Mouse (Mus musculus): ENCODE data around the gene Ltb4r1. TPM values are rescaled to one million over a fixed set of nuclear protein-coding genes. Genes with fewer than 3 reads are reported as not detected.
A peak's percentile ranks its signal among the peaks of the same experiment; 100 is the strongest.

The Ltb4r1 gene
- polyA plus RNA-seq, 1 experiment from 2014 or later, result 16.4 TPM

- Histone ChIP-seq H3K27ac (ENCODE audit: low read length) (no peak overlapping the region), H3K27me3 (ENCODE audit: control insufficient read depth, insufficient read depth, low read depth, low read length) (peaks cover 12% of the 10 kb centered on the region), H3K9me3 (replicated peaks; ENCODE audit: control insufficient read depth, low read length) (no peaks in the 10 kb centered on the region), H3K4me2 (ENCODE audit: low read depth, low read length) (no peak overlapping the region), H3K9ac (ENCODE audit: low read depth, low read length) (no peak overlapping the region), H3K4me3 (ENCODE audit: low read depth, low read length) (no peak overlapping the region), H3K36me3 (ENCODE audit: control insufficient read depth, insufficient read depth) (no peaks in the 10 kb centered on the region), H3K4me1 (ENCODE audit: control insufficient read depth, low read depth, low read length) (peaks cover 11% of the 10 kb centered on the region)
- ATAC-seq (ENCODE audit: low read depth), result no peak
- WGBS (ENCODE audit: insufficient replicate concordance), result 77% methylated on average over 11 of the region's 11 CpGs
Measured at GRCm38 (mm10) chr14:55777806-55778205, 12.0 kb downstream of the Ltb4r1 start.

DNA sequence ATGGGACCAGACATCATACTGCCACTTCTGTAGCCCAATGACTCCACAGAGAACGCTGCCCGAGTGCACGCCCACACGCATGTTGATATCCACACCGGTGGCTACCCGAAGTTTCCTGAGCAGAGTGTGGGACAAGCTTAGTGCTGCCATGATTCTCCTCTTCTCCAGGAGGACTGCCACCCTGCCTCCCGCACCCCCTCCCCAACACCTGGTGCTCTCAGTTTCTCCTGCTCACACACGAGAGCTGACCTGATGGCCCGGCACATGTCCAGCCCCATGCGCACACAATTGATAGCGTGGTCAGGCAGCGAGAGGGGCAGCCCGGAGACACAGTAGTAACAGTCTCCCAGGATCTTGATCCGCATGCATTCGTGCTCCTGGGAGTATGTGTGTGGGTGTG, 12.9 kb downstream of the Ltb4r1 start:
- WGBS (ENCODE audit: insufficient replicate concordance), result 80% methylated on average over 15 of the region's 15 CpGs
- Histone ChIP-seq H3K9ac (ENCODE audit: low read depth, low read length) (no peak overlapping the region), H3K9me3 (replicated peaks; ENCODE audit: control insufficient read depth, low read length) (no peaks in the 10 kb centered on the region), H3K27me3 (ENCODE audit: control insufficient read depth, insufficient read depth, low read depth, low read length) (peaks cover 21% of the 10 kb centered on the region), H3K27ac (ENCODE audit: low read length) (no peak overlapping the region), H3K36me3 (ENCODE audit: control insufficient read depth, insufficient read depth) (no peaks in the 10 kb centered on the region), H3K4me1 (ENCODE audit: control insufficient read depth, low read depth, low read length) (peaks cover 11% of the 10 kb centered on the region), H3K4me3 (ENCODE audit: low read depth, low read length) (no peak overlapping the region), H3K4me2 (ENCODE audit: low read depth, low read length) (no peak overlapping the region)
- no peak for ATAC-seq (ENCODE audit: low read depth)

DNA sequence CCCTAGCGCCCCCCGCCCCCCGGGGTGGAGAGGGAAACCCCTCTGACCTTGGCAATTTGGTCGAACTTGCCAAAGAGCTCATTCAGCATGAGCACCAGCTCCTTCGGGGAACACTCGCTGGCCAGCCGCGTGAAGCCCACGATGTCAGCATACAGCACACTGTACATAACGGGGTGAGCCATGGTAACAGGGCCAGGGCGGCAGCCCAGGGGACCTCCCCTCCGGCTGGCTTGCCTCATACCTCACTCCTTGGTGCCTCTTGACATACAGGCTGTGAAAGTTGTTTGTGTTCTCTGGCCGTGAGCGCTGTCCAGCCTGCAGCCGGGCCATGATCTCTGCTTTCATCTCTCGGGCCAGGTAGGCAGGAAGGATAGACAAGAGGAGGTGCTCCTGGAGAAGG, 13.9 kb downstream of the Ltb4r1 start:
- no peak overlapping the region for H3K4me3 ChIP-seq (ENCODE audit: low read depth, low read length)
- no peak overlapping the region for H3K4me2 ChIP-seq (ENCODE audit: low read depth, low read length)
- peaks cover 11% of the 10 kb centered on the region for H3K4me1 ChIP-seq (ENCODE audit: control insufficient read depth, low read depth, low read length)
- no peak overlapping the region for H3K27ac ChIP-seq (ENCODE audit: low read length)
- no peak overlapping the region for H3K9ac ChIP-seq (ENCODE audit: low read depth, low read length)
- H3K27me3 ChIP-seq (ENCODE audit: control insufficient read depth, insufficient read depth, low read depth, low read length), result peaks cover 29% of the 10 kb centered on the region
- no peaks in the 10 kb centered on the region for H3K9me3 ChIP-seq (replicated peaks; ENCODE audit: control insufficient read depth, low read length)
- 64% methylated on average over 16 of the region's 16 CpGs for WGBS (ENCODE audit: insufficient replicate concordance)
- no peak for ATAC-seq (ENCODE audit: low read depth)
- no peaks in the 10 kb centered on the region for H3K36me3 ChIP-seq (ENCODE audit: control insufficient read depth, insufficient read depth)

- Histone ChIP-seq H3K4me2 (ENCODE audit: low read depth, low read length) (no peak overlapping the region), H3K4me3 (ENCODE audit: low read depth, low read length) (no peak overlapping the region), H3K9ac (ENCODE audit: low read depth, low read length) (no peak overlapping the region), H3K9me3 (replicated peaks; ENCODE audit: control insufficient read depth, low read length) (no peaks in the 10 kb centered on the region), H3K36me3 (ENCODE audit: control insufficient read depth, insufficient read depth) (no peaks in the 10 kb centered on the region), H3K27me3 (ENCODE audit: control insufficient read depth, insufficient read depth, low read depth, low read length) (peaks cover 29% of the 10 kb centered on the region), H3K27ac (ENCODE audit: low read length) (no peak overlapping the region), H3K4me1 (ENCODE audit: control insufficient read depth, low read depth, low read length) (peaks cover 11% of the 10 kb centered on the region)
- WGBS (ENCODE audit: insufficient replicate concordance), result 68% methylated on average over 11 of the region's 11 CpGs
- ATAC-seq (ENCODE audit: low read depth), result no peak
Measured at GRCm38 (mm10) chr14:55780736-55781135, 15.0 kb downstream of the Ltb4r1 start.

DNA sequence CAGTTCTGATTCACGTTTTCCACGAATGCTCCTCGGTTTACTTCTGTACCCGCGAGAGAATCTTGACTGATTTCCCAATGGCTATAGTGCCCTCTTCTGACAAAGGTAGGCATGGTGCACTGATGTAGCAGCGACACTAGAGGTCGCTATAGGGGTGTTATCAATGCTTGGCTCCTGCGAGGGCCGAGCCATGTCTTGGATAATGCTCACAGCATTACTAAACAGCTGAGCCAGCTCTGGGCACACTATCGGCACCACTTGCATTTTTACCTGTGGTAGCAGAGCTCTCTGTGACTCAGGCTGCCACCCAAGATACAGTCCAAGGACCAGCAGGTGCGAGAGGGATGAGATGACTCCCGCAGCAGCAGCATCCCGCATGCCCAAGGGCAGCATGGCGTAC, 15.5 kb downstream of the Ltb4r1 start:
- H3K9ac ChIP-seq (ENCODE audit: low read depth, low read length), result no peak overlapping the region
- no peak overlapping the region for H3K27ac ChIP-seq (ENCODE audit: low read length)
- no peak for ATAC-seq (ENCODE audit: low read depth)
- H3K9me3 ChIP-seq (replicated peaks; ENCODE audit: control insufficient read depth, low read length), result no peaks in the 10 kb centered on the region
- 17% methylated on average over 14 of the region's 14 CpGs for WGBS (ENCODE audit: insufficient replicate concordance)
- no peak overlapping the region for H3K4me2 ChIP-seq (ENCODE audit: low read depth, low read length)
- H3K27me3 ChIP-seq (ENCODE audit: control insufficient read depth, insufficient read depth, low read depth, low read length), result peaks cover 29% of the 10 kb centered on the region
- H3K36me3 ChIP-seq (ENCODE audit: control insufficient read depth, insufficient read depth), result no peaks in the 10 kb centered on the region
- H3K4me3 ChIP-seq (ENCODE audit: low read depth, low read length), result no peak overlapping the region
- peaks cover 11% of the 10 kb centered on the region for H3K4me1 ChIP-seq (ENCODE audit: control insufficient read depth, low read depth, low read length)

DNA sequence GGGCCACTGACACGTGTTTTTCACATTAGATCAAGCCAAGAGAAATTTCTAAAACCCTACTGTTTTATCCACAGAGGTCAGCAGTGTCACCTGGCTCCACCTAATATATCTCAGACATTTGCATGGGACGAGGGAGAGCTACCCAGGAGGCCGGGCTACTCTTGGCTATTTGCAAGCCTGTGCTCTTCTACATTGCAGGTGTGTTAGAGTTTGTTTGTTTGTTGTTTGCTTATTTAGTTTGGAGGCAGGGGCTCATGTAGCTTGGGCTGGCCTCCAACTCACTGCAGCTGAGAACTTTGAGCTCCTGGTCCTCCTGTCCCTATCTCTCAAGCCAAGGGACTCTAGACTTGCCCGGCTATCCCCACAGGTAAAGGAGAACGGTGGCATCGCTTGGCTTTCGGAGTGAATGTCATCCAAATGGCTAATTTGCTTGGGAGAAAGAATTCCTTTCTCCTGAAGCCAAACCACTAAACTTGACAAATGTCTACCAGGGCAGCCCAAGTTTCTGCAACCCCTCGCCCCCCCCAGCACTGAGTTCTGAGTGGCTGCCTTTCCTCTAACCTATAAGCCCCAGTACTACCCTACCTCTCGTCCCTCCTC, 16.7 kb downstream of the Ltb4r1 start:
- H3K27ac ChIP-seq (ENCODE audit: low read length), result no peak overlapping the region
- peak overlapping the region; percentile 7; the same call in 1 of the 2 replicates for H3K4me3 ChIP-seq (ENCODE audit: low read depth, low read length)

GRCm38 (mm10) chr14:55783171-55783957, 17.6 kb downstream of the Ltb4r1 start:
- Histone ChIP-seq H3K9ac (ENCODE audit: low read depth, low read length) (no peak overlapping the region), H3K27me3 (ENCODE audit: control insufficient read depth, insufficient read depth, low read depth, low read length) (peaks cover 29% of the 10 kb centered on the region), H3K9me3 (replicated peaks; ENCODE audit: control insufficient read depth, low read length) (no peaks in the 10 kb centered on the region), H3K4me3 (ENCODE audit: low read depth, low read length) (peak overlapping the region; percentile 38), H3K36me3 (ENCODE audit: control insufficient read depth, insufficient read depth) (no peaks in the 10 kb centered on the region), H3K27ac (ENCODE audit: low read length) (no peak overlapping the region), H3K4me1 (ENCODE audit: control insufficient read depth, low read depth, low read length) (peaks cover 6% of the 10 kb centered on the region), H3K4me2 (ENCODE audit: low read depth, low read length) (peak overlapping the region; percentile 39)
- WGBS (ENCODE audit: insufficient replicate concordance), result 19% methylated on average over 31 of the region's 31 CpGs
- ATAC-seq (ENCODE audit: low read depth), result no peak

More for the DNA sequence above, 16.7 kb downstream of the Ltb4r1 start:
- no peak for ATAC-seq (ENCODE audit: low read depth)
- Histone ChIP-seq H3K4me1 (ENCODE audit: control insufficient read depth, low read depth, low read length) (peaks cover 2% of the 10 kb centered on the region), H3K27me3 (ENCODE audit: control insufficient read depth, insufficient read depth, low read depth, low read length) (peaks cover 29% of the 10 kb centered on the region), H3K36me3 (ENCODE audit: control insufficient read depth, insufficient read depth) (no peaks in the 10 kb centered on the region), H3K4me2 (ENCODE audit: low read depth, low read length) (peak overlapping the region; percentile 19; the same call in 1 of the 2 replicates), H3K9me3 (replicated peaks; ENCODE audit: control insufficient read depth, low read length) (no peaks in the 10 kb centered on the region), H3K9ac (ENCODE audit: low read depth, low read length) (no peak overlapping the region)
- WGBS (ENCODE audit: insufficient replicate concordance), result 47% methylated on average over 9 of the region's 9 CpGs

- ATAC-seq (ENCODE audit: low read depth), result no peak
- Histone ChIP-seq H3K27ac (ENCODE audit: low read length) (no peak within 1 kb of the TSS), H3K36me3 (ENCODE audit: control insufficient read depth, insufficient read depth) (no peaks in the 10 kb centered on the region), H3K4me3 (ENCODE audit: low read depth, low read length) (peak within 1 kb of the TSS; percentile 38), H3K9me3 (replicated peaks; ENCODE audit: control insufficient read depth, low read length) (no peaks in the 10 kb centered on the region), H3K4me2 (ENCODE audit: low read depth, low read length) (peak within 1 kb of the TSS; percentile 39), H3K4me1 (ENCODE audit: control insufficient read depth, low read depth, low read length) (peaks cover 11% of the 10 kb centered on the region), H3K27me3 (ENCODE audit: control insufficient read depth, insufficient read depth, low read depth, low read length) (peaks cover 29% of the 10 kb centered on the region), H3K9ac (ENCODE audit: low read depth, low read length) (no peak within 1 kb of the TSS)
- WGBS (ENCODE audit: insufficient replicate concordance), result 19% methylated on average over 13 of the region's 13 CpGs
Measured at GRCm38 (mm10) chr14:55783958-55784235, 18.1 kb downstream of the Ltb4r1 start, which contains the start of gene Adcy4. Adcy4 (minus strand) TSS chr14:55784095.

DNA sequence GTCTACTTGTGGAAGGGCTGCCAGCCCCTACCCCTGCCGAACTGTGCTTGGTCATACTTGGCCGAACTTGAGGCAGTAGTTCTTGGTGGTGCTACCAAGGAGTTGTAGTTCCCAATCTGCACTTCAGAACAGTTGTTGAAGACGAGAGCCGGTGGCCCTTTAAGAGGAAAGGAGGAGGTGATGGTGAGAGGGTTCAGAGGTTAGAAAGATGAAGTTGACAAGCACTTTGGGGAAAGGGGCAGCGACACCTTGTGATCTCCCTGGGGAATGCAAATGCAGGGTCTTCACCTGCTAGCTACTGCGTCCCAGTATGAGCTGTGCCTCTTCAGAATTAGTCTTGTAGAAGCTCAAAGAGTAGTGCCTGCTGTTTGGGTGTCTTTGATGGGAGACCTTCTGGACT, 19.4 kb downstream of the Ltb4r1 start:
- H3K27me3 ChIP-seq (ENCODE audit: control insufficient read depth, insufficient read depth, low read depth, low read length), result peaks cover 29% of the 10 kb centered on the region
- no peak overlapping the region for H3K9ac ChIP-seq (ENCODE audit: low read depth, low read length)
- H3K4me2 ChIP-seq (ENCODE audit: low read depth, low read length), result no peak overlapping the region
- H3K9me3 ChIP-seq (replicated peaks; ENCODE audit: control insufficient read depth, low read length), result no peaks in the 10 kb centered on the region
- peaks cover 11% of the 10 kb centered on the region for H3K4me1 ChIP-seq (ENCODE audit: control insufficient read depth, low read depth, low read length)
- 37% methylated on average over 6 of the region's 6 CpGs for WGBS (ENCODE audit: insufficient replicate concordance)
- H3K27ac ChIP-seq (ENCODE audit: low read length), result no peak overlapping the region
- no peak overlapping the region for H3K4me3 ChIP-seq (ENCODE audit: low read depth, low read length)
- H3K36me3 ChIP-seq (ENCODE audit: control insufficient read depth, insufficient read depth), result no peaks in the 10 kb centered on the region
- no peak for ATAC-seq (ENCODE audit: low read depth)
